ENCODE assay signal across 8 mouse cellular contexts in the genomic region with DNA sequence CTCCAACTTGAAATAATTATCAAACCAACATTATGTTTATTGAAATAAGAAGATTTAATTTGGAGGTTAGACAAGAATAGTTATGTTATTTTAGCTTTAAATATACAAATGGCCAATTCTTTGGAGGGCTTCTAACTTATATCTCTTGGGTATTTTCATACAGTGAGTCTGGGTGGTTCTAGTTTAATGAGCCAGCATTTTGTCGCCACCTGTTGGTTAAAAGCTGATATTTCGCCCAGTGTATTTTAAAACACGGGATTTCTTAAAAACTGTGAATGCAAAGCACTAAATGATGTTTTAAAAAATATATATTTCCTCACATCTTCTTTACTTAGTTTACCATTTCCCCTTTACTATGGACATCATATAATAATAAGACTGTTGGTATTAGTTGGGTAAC.
DNase-seq lines count a peak whose midpoint lies in the region; ATAC-seq and TF ChIP-seq lines count a peak whose summit lies in the region.

No protein-coding gene starts in this region.

- TF ChIP-seq CTCF in forebrain, postnatal 0 days (IDR thresholded peaks at IDR 0.05; ENCODE audit: low read depth), result peak; percentile 60
- peak; percentile 34; the same call in 1 of the 2 replicates for TF ChIP-seq CTCF in liver, adult 2 months (IDR thresholded peaks at IDR 0.05; ENCODE audit: low read depth, low read length)

- no peak overlapping the region for H3K4me3 ChIP-seq in forebrain, postnatal 0 days (ENCODE audit: low read depth, low read length)
- H3K4me3 ChIP-seq in forebrain, embryonic 10.5 days, result no peak overlapping the region
- H3K4me3 ChIP-seq in liver, adult 2 months (ENCODE audit: insufficient read depth, low read depth, low read length), result no peak overlapping the region
- no peak overlapping the region for H3K4me3 ChIP-seq in liver, embryonic 12.5 days
- H3K4me3 ChIP-seq in limb, embryonic 14.5 days (replicated peaks; ENCODE audit: low read length), result no peak overlapping the region

- DNase-seq in forebrain, postnatal 0 days, result peak; percentile 66
- no peak for DNase-seq in forebrain, embryonic 10.5 days (ENCODE audit: extremely low spot score, low spot score)
- DNase-seq in liver, adult 2 months (ENCODE audit: extremely low read depth, low read depth, low spot score), result peak; percentile 28
- peak; percentile 6 for DNase-seq in R1 (ENCODE audit: low read depth, low spot score)
- peak; percentile 47 for DNase-seq in limb, embryonic 14.5 days (ENCODE audit: low spot score)
- no peak for DNase-seq in spleen, adult 12 weeks (ENCODE audit: low spot score)
- DNase-seq in T-cell, adult 2 months (ENCODE audit: low spot score), result no peak

- TF ChIP-seq POLR2A in liver, adult 2 months (IDR thresholded peaks at IDR 0.05; ENCODE audit: extremely low read depth, insufficient read depth, low read length), result no peak
- no peak for TF ChIP-seq POLR2A in limb, embryonic 14.5 days (IDR thresholded peaks at IDR 0.05; ENCODE audit: borderline replicate concordance, extremely low read depth, insufficient read depth, insufficient read length)

- H3K36me3 ChIP-seq in forebrain, postnatal 0 days (ENCODE audit: insufficient read depth), result no peaks in the 10 kb centered on the region
- H3K36me3 ChIP-seq in forebrain, embryonic 10.5 days (replicated peaks), result no peaks in the 10 kb centered on the region
- H3K36me3 ChIP-seq in liver, adult 2 months (ENCODE audit: control insufficient read depth, insufficient read depth, low read length), result no peaks in the 10 kb centered on the region
- H3K36me3 ChIP-seq in liver, embryonic 12.5 days, result no peaks in the 10 kb centered on the region
- H3K36me3 ChIP-seq in limb, embryonic 14.5 days (ENCODE audit: control insufficient read depth, insufficient read depth, low read length), result no peaks in the 10 kb centered on the region

- no peaks in the 10 kb centered on the region for H3K4me1 ChIP-seq in forebrain, postnatal 0 days (ENCODE audit: insufficient read depth)
- no peaks in the 10 kb centered on the region for H3K4me1 ChIP-seq in forebrain, embryonic 10.5 days
- H3K4me1 ChIP-seq in liver, adult 2 months (ENCODE audit: control insufficient read depth, insufficient read depth, low read length), result no peaks in the 10 kb centered on the region
- no peaks in the 10 kb centered on the region for H3K4me1 ChIP-seq in liver, embryonic 12.5 days
- H3K4me1 ChIP-seq in limb, embryonic 14.5 days (ENCODE audit: control insufficient read depth, insufficient read depth, low read length), result no peaks in the 10 kb centered on the region

- H3K27ac ChIP-seq in forebrain, postnatal 0 days (ENCODE audit: low read depth, low read length), result no peak overlapping the region
- H3K27ac ChIP-seq in forebrain, embryonic 10.5 days, result no peak overlapping the region
- no peak overlapping the region for H3K27ac ChIP-seq in liver, adult 2 months (replicated peaks; ENCODE audit: insufficient read depth, low read depth, low read length)
- H3K27ac ChIP-seq in liver, embryonic 12.5 days, result no peak overlapping the region
- H3K27ac ChIP-seq in limb, embryonic 14.5 days (replicated peaks; ENCODE audit: low read depth, low read length), result no peak overlapping the region

- no peaks in the 10 kb centered on the region for H3K9me3 ChIP-seq in forebrain, postnatal 0 days (ENCODE audit: low read length)
- H3K9me3 ChIP-seq in forebrain, embryonic 10.5 days, result no peaks in the 10 kb centered on the region
- no peaks in the 10 kb centered on the region for H3K9me3 ChIP-seq in liver, embryonic 12.5 days (replicated peaks)
- H3K9me3 ChIP-seq in limb, embryonic 14.5 days (ENCODE audit: control insufficient read depth, low read length), result no peaks in the 10 kb centered on the region

- H3K27me3 ChIP-seq in forebrain, postnatal 0 days (ENCODE audit: insufficient read depth, low read length), result no peaks in the 10 kb centered on the region
- H3K27me3 ChIP-seq in forebrain, embryonic 10.5 days (ENCODE audit: poor library complexity, severe bottlenecking), result peaks cover 80% of the 10 kb centered on the region
- no peaks in the 10 kb centered on the region for H3K27me3 ChIP-seq in liver, adult 2 months (ENCODE audit: control insufficient read depth, insufficient read depth, low read length)
- no peaks in the 10 kb centered on the region for H3K27me3 ChIP-seq in liver, embryonic 12.5 days (replicated peaks)
- peaks cover 3% of the 10 kb centered on the region; the same call in 1 of the 2 replicates for H3K27me3 ChIP-seq in limb, embryonic 14.5 days (ENCODE audit: control insufficient read depth, insufficient read depth, low read length)

- H3K79me2 ChIP-seq in liver, adult 2 months (ENCODE audit: control insufficient read depth, insufficient read depth, low read length), result no peaks in the 10 kb centered on the region

- 12% methylated on average over 3 of the region's 3 CpGs for WGBS in forebrain, postnatal 0 days
- WGBS in forebrain, embryonic 10.5 days, result 13% methylated on average over 3 of the region's 3 CpGs
- 2% methylated on average over 3 of the region's 3 CpGs for WGBS in liver, adult 2 months
- 1% methylated on average over 3 of the region's 3 CpGs for WGBS in liver, embryonic 12.5 days (ENCODE audit: insufficient replicate concordance)
- whole genome bisulfite sequencing in limb, embryonic 14.5 days, result 7% methylated on average over 3 of the region's 3 CpGs

- no peak overlapping the region for H3K9ac ChIP-seq in forebrain, postnatal 0 days
- no peak overlapping the region for H3K9ac ChIP-seq in liver, adult 2 months (ENCODE audit: low read depth, low read length)
- no peak overlapping the region for H3K9ac ChIP-seq in liver, embryonic 12.5 days
- H3K9ac ChIP-seq in limb, embryonic 14.5 days (ENCODE audit: low read depth, low read length, severe bottlenecking), result no peak overlapping the region

- ATAC-seq in forebrain, postnatal 0 days, result no peak
- ATAC-seq in liver, embryonic 12.5 days, result no peak
- ATAC-seq in limb, embryonic 14.5 days (ENCODE audit: low FRiP score, low read depth), result no peak

- no peak overlapping the region for H3K4me2 ChIP-seq in forebrain, postnatal 0 days (ENCODE audit: low read depth)
- H3K4me2 ChIP-seq in liver, embryonic 12.5 days, result no peak overlapping the region
- H3K4me2 ChIP-seq in limb, embryonic 14.5 days (replicated peaks; ENCODE audit: low read depth, low read length, severe bottlenecking), result no peak overlapping the region

Comparison
In these comparisons a context has a peak if more than half of its experiments do, and no peak if none do; other contexts are left out.
1. DNase-seq: peak in forebrain, postnatal 0 days (single experiment), liver, adult 2 months (single experiment), R1 (single experiment) and limb, embryonic 14.5 days (single experiment); none in forebrain, embryonic 10.5 days (single experiment), spleen, adult 12 weeks (single experiment) and T-cell, adult 2 months (single experiment).